Mouse (Mus musculus) erythroblast, adult 5-6 weeks (primary cell): ENCODE results near the gene Nfya. TPM values are rescaled to one million over a fixed set of nuclear protein-coding genes. Genes with fewer than 3 reads are reported as not detected.

ENCODE experiments used
- ATAC-seq: replicated peaks from 2 replicates; pipeline ENCODE4 v1.8.0; 2016; ENCODE audit warnings: moderate number of reproducible peaks, mild to moderate bottlenecking, moderate TSS enrichment, inconsistent platforms; ENCODE audit not compliant: poor library complexity, low FRiP score, severe bottlenecking
- total RNA-seq, 2 experiments: library from RNA; stranded (forward) in 1 of 2; stranded (reverse) in 1 of 2; fragments of 150-400 nt in 1 of 2; fragments of 200-764, 138-1000 nt in 1 of 2; gene quantifications; 2 replicates each; pipeline versions ENCODE4 v1.2.3 to v1.2.4; 2015 to 2017; ENCODE audit warnings: low replicate concordance in 2 of 2

Gene Nfya
- total RNA-seq, 2 experiments from 2014 or later: 30.6 to 44.0 TPM

- ATAC-seq: no peak
Observed at GRCm38 (mm10) chr17:48404706-48405105, 5.0 kb downstream of the Nfya start.

GRCm38 (mm10) chr17:48403848-48404247 is 5.9 kb downstream of the Nfya start:
- no peak for ATAC-seq

GRCm38 (mm10) chr17:48402751-48403150 is 7.0 kb downstream of the Nfya start:
- ATAC-seq: no peak

GRCm38 (mm10) chr17:48401710-48402109 is 8.0 kb downstream of the Nfya start:
- no peak for ATAC-seq

GRCm38 (mm10) chr17:48392616-48393015 is 17.1 kb downstream of the Nfya start:
- no peak for ATAC-seq

- ATAC-seq: no peak
Observed at GRCm38 (mm10) chr17:48391446-48391845, 18.3 kb downstream of the Nfya start.

- no peak for ATAC-seq
Observed at GRCm38 (mm10) chr17:48389442-48389841, 20.3 kb downstream of the Nfya start.

GRCm38 (mm10) chr17:48388666-48389065 is 21.0 kb downstream of the Nfya start:
- no peak for ATAC-seq

GRCm38 (mm10) chr17:48385786-48386461 is 23.8 kb downstream of the Nfya start:
- ATAC-seq: no peak

- ATAC-seq: no peak
Observed at GRCm38 (mm10) chr17:48379050-48379449, 30.7 kb downstream of the Nfya start.

- ATAC-seq: no peak
Observed at GRCm38 (mm10) chr17:48376102-48376501, 33.6 kb downstream of the Nfya start.

- ATAC-seq: no peak
Observed at GRCm38 (mm10) chr17:48372987-48373386, 36.7 kb downstream of the Nfya start.

GRCm38 (mm10) chr17:48371621-48372020 is 38.1 kb downstream of the Nfya start:
- ATAC-seq: no peak

- ATAC-seq: no peak
Observed at GRCm38 (mm10) chr17:48366806-48367205, 42.9 kb downstream of the Nfya start.

- no peak for ATAC-seq
Observed at GRCm38 (mm10) chr17:48365511-48366155, 44.1 kb downstream of the Nfya start.

GRCm38 (mm10) chr17:48363421-48363965 is 46.2 kb downstream of the Nfya start:
- no peak for ATAC-seq

GRCm38 (mm10) chr17:48362966-48363365 is 46.7 kb downstream of the Nfya start:
- no peak for ATAC-seq

GRCm38 (mm10) chr17:48362346-48362745 is 47.4 kb downstream of the Nfya start:
- no peak for ATAC-seq

GRCm38 (mm10) chr17:48360462-48360861 is 49.2 kb downstream of the Nfya start:
- no peak for ATAC-seq

GRCm38 (mm10) chr17:48359616-48360015 is 50.1 kb downstream of the Nfya start, which contains the start of gene Treml1:
Treml1 (plus strand) TSS chr17:48359916.
- no peak for ATAC-seq

- ATAC-seq: no peak
Observed at GRCm38 (mm10) chr17:48357892-48358291, 51.8 kb downstream of the Nfya start.
